Mouse (Mus musculus) T-cell, adult 2 months (primary cell): ENCODE measurements around the gene Hnrnpll.
A peak's percentile ranks its signal among the peaks of the same experiment; 100 is the strongest.
"Not testable (repeated sequence)": the region's sequence is repeated elsewhere in the genome, so short reads cannot be mapped to it uniquely, and the experiment has no call there.

Source experiments
- DNase-seq: peaks from one replicate; pipeline ENCODE4 v3.0.0; 2022; ENCODE audit warnings: low spot score

The Hnrnpll gene

DNA sequence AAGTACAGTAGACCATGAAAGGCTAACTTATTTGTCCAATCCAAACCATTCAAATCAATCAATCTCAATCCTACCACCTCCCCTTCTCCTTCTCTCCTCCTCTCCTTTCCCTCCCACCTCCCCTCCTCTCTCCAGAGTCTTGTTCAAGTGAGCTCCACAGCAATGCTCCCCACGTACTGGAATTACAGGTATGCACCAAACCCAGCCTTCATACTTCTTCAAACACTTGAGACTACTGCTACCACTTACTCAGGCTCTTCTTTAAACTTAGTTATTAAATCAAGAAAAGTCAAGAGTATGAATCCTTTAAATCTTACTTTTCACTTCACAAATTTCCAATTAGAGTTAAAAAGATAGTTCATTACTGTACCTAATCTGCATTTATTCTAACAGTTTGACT lies 3.6 kb downstream of the Hnrnpll start:
- no peak for DNase-seq

DNA sequence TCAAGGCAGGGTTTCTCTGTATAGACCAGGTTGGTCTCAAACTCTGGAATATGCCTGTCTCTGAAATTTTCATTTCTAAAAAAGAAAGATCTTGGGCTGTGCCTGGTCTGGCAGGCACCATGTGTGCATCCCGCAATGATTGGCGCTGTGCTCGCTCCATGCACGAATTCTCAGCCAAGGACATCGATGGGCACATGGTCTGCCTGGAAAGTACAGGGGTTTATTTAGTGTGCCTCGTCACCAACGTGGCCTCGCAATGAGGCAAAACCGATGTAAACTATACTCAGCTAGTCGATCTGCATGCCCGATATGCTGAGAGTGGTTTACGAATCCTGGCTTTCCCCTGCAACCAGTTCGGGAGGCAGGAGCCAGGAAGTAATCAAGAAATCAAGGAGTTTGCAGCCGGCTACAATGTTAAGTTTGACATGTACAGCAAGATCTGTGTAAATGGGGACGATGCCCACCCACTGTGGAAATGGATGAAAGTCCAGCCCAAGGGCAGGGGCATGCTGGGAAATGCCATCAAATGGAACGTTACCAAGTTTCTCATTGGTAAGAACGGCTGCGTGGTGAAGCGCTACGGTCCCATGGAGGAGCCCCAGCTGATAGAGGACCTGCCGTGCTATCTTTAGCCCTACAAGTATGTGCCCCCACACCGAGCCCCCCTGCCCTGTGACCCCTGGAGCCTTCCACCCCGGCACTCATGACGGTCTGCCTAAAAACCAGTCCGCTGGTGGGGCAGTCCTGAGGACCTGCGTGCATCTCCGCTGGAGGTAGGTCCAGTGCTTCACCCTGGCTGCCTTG lies 8.0 kb downstream of the Hnrnpll start:
- DNase-seq, result no peak

DNA sequence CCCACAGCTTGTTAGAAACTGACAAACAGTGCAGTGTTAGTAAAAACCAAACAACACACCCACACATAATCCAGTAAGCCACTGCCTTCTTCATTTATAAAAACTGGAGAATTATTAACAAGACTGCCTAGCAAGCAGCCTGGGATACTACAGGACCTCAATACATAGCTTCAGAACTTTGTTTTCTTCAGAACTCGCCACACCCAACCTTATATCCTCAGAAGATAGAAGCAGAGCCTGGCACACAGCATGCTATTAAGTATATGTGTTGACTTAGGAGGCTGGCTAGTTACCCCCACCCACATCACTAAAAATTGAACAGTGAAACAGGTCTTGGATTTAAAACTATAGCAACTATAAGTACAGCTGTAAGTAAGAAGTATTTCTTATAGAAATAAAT lies 10.5 kb downstream of the Hnrnpll start:
- DNase-seq, result no peak

DNA sequence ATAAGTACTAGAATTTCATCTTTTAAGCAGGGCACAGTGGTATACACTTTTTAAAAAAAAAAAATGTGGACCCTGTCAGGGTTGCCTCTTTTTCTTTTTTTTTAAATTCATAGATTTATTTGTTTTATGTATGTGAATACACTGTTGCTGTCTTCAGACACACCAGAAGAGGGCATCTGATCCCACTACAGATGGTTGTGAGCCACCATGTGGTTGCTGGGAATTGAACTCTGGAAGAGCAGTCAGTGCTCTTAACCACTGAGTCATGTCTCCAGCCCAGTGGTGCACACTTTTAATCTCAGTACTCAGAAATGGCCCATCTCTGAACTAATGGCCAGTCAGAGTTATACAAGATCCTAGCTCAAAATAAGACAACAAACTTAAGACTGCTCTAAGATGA lies 12.8 kb downstream of the Hnrnpll start:
- DNase-seq, result not testable (repeated sequence)

DNA sequence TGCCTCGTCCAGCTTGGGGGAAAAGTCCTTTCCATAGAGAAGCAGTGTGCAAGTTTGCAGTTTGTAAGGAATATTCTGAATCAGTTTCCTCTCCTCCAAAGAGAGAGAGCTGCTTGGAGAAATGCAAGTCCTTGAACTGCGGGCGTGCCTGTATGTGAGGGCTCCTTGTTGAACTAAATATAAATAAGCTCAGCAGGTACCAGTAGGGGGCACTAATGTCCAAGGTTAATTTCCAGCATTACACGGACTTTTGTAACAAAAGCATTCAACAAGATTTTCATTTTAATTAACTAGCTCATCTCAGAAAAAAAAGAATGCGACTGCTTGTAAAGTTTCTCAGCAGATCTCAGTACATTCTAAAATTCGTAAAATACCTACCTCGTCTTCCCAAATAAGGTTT lies 13.9 kb downstream of the Hnrnpll start:
- DNase-seq, result peak; percentile 70

DNA sequence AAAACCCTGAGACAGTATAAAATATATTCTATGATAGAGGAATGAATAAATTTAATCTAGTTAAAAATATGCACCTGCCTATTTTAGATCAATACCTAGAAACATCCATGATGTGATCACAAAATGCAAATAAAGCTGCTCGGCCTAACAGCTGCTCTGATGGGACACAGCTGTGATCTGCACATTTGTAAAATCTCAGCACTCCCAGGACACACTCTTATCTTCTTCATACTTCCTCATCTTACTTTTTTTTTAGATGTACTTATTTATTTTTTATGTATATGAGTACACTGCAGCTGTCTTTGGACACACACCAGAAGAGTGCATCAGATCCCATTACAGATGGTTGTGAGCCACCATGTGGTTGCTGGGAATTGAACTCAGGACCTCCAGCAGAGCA lies 20.4 kb downstream of the Hnrnpll start:
- DNase-seq, result no peak

DNA sequence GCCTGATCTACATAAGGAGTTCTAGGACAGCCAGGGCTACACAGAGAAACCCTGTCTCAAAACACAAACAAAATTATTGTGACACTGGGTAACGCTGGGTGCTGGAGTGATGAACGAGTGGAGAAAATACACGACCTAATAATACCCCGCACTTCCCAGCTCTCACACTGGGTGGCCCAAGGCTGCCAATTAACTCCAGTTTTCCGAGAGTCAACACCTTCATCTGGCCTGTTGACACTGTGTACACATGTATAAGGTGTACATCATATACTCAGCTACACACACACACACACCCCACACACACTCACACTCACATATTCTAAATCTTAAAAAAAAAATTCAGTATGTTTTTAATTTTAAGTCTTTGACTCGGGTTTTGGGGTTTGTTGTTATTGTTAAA lies 33.5 kb downstream of the Hnrnpll start:
- DNase-seq, result no peak

DNA sequence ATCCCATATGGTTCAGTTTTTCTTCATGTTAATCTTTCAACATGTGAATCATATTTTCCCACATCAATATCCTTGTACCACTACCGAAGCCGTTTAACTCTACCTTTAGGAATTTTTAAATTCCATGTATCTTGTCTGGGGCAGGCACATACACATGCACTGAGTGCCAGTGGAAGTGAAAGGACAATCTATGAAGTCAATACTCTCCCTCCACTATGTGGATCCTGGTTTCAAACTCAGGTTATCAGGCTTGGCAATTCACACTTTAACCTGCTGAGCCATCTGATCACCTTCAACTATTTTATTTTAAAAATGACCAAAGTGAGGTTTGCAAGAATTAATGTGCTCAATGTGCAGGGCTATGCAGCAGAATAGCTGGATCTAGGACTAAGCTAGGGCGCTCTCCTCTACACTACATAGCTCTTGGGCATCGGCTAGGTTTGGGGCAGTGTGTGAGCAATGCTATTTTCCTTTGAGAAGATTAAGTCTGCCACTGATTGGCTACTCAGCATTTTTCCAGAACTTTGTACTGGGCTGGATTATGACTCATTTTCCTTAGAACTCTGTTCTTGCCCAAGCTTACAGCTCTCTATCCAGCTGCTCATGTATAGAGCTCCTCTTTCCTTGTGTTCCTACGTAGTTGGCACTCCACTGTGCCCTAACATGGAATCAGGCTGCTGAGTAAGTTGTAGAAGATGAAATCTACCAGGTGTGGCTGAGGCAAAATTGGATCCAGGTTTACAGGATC lies 35.8 kb downstream of the Hnrnpll start:
- DNase-seq, result no peak

DNA sequence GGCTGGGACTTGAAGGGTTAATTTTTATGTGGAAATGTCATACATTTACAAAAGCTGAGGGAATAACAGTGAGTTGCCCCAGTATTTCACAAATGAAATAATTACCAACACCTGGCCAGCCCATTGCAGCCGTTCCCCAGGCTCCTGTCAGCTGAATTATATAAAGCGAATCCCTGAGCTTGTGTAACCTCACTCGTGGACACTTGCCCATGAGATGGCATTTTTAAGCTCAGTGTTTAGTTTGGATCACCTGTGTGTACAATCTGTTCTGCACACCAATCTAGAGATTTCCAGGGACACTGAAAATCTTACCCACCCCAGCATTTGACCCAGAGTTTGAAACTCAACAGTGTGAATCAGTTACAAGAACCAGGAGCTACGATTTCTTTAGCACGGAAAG lies 40.0 kb downstream of the Hnrnpll start:
- DNase-seq, result no peak

DNA sequence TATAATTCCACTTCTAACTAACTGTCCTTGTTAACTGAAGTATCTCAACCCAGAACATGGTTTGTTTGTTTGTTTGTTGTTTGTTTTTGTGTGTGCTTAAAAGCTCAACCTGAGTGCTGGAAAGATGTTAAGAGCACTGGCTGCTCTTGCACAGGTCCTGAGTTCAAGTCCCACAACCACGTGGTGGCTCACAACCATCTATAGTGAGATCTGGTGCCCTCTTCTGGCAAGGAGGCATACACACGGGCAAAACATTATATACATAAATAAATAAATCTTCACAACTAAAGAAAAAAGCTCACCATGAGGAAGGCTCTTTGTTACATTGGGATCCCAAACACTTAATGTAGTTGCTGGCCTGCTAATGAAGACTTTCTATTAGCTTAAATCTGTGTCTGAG lies 41.6 kb downstream of the Hnrnpll start:
- DNase-seq, result no peak

DNA sequence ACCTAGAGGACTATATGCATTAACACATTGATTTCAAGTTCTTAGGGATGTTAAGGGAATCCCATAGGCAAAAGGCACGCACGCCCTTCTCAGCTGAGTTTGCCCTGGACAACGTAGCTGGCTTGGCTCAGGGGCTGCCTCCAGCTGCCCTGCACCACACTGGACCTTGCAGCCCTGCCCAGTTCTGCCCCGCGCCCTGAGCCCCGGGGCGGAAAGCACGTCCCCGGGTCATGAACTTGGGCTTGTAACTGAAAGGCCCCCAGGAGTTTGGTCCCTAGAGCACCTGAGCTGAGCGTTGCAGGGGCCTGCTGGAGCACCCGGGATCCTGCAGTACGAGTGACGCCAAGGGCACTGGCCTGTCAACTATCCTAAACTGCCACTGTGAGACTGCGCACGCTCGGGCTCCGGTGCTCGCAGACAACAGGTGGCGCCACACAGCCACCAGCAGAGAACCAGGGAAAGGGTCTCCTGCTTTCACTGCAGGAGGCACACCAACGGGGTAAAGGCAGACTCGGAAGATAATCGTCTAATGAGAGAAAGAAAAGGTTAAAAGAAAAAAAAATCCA lies 43.1 kb downstream of the Hnrnpll start:
- no peak for DNase-seq

DNA sequence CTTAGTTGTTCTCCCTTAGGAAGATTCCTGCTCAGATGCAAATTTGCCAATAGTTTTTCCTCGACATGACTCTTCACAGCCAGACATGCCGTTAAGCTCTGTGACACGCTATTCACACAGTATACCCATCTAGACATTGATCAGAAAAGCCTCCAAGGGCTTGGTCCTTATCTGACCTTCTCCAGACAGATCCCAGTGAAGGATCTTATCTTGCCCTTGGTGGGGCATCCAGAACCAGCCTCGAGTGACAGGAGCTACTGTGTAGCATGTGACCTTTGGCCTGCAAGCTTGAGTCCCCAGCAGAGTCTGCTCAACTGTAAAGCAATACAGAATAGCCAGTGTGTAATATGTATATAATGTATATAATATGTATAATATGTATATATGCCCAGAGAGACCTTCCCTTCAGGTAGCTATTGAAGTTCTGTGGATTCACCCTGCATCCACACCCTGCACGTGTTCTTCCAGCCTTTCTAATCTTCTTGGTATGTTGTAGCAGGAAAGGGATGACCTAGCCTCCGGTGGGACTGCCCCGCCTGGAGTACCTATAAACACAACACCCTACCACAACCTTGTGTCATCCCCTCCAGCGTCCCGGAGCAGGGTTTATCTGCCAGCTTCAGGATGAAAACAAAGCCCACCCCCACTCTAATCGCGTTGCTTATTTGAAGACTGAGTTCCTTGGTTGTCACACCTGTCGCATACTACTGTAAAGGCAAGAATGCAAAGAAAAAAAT lies 43.7 kb downstream of the Hnrnpll start:
- no peak for DNase-seq

DNA sequence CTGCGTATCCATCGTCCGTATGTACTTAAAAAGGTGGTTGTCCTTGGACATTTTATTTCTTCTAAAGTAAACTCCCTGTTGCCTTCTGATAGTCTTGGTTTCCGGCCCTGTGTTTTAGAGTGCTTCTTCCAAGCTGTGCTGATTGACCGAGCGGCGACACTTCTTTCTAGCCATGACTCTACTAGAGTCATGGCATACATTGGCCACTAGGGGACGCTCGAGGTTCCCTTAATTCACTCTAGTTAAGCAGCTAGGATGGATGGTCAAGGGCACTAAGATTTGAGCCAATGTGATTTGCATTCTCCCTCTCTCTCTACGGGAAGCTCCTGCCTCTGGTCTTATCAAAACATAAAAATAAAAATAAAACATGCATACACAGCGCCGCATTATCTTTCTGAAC lies 44.7 kb downstream of the Hnrnpll start:
- DNase-seq, result peak; percentile 28

DNA sequence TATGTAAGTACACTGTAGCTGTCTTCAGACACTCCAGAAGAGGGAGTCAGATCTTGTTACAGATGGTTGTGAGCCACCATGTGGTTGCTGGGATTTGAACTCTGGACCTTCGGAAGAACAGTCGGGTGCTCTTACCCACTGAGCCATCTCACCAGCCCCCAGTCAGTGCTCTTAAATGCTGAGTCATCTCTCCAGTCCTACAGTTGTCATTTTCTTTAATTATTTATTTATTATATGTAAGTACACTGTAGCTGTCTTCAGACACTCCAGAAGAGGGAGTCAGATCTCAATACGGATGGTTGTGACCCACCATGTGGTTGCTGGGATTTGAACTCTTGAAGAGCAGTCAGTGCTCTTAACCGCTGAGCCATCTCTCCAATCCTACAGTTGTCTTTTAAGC lies 45.7 kb downstream of the Hnrnpll start:
- not testable (repeated sequence) for DNase-seq

DNA sequence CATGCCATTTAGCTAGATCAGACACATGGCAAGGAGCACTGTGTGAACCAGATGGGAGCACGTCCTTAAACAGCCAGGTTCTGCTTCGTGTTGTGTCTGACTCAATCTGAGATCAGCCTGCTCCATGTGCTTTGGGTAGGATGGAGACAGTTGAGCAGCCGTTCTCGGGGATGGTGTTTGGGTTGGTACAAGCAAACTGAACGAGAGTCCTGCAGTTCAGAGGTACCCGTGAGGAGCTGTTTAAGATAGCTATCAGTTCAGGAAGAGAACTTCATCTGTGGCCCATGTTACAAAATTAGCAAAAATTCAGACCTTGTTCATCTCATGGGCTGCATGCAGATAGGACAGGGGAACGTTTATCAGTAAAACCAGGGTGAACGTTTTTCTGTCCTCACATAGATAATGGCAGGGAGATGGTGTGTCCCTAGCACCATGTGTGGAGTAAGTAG lies 47.7 kb downstream of the Hnrnpll start:
- DNase-seq, result no peak

DNA sequence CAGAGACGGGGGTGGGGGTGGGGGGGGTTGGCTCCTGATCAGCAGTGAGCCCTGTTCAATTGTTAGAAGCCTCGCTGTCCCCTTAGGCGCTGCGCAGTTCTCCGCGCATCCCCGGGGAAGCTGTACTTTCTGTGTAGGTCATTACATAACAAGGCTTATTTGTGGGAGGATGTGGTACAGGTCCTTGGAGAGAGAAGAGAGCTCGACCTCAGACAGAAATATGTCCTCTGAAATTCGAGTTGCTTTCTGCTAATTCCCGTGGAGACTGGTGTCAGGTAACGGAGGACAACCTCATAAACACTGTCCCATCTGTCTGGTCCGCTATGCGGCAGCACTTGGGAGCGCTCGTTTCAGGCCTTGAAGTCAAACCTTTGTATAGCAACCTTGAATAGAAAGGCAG lies 52.2 kb downstream of the Hnrnpll start:
- no peak for DNase-seq

DNA sequence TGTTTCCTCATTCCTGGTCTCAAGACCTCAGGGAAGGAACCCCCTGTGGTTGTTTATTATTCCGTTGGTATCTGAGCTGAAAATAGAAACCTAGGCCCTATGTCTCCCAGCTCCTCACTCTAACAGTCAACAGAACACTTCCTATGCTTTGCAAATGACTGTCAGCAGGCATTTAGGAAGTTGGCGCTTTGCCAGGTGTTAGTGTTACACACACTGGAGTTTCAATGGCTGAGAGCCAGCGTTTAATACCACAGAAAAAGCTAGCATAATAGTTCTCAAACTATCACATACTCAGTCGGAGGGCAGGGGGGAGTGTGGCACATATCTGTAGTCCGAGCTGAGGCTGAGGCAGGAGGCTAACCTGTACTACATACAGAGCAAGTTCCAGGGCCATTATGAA lies 53.3 kb downstream of the Hnrnpll start:
- DNase-seq, result no peak

DNA sequence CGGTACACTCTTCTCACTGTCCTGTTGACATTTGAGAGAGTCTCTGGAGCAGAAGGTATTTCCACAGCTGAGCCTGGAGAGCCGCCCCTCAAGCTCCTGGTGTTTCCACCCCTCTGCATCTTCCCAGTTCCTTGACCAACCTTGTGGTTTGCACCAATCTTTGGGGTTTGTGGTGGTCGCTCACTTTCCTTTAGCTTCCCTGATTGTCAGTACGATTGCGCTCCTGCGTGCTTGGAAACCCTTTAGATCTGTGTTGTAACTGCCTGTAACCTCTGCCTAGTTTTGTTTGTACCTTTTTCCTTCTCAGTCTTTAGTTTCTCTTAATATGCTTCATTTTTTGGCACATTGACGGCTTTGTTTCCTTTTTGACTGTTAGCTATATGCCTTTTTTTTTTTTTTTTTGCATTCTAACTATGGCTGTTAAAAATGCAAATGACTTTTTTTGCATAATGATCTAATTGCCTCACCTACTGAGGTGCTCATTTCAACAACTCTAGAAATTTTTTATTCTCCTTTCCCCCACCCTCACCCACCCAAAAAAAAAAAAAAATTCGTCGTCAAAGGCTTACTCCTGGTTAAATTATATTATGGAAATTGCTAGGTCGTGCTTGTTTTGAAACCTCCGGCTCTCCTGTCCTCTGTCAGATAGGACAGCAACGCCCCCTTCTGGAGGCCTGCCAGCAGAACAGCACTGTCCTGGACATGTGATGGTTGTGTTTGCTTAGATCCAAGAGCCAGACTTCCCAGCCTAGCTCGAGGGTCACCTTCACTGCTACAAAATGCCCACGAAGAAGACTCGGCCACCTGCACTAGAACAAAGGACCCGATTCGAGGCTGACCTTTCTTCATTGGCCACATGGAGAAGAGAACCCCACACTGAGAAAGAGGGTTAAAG lies 57.5 kb downstream of the Hnrnpll start:
- peak; percentile 60 for DNase-seq

DNA sequence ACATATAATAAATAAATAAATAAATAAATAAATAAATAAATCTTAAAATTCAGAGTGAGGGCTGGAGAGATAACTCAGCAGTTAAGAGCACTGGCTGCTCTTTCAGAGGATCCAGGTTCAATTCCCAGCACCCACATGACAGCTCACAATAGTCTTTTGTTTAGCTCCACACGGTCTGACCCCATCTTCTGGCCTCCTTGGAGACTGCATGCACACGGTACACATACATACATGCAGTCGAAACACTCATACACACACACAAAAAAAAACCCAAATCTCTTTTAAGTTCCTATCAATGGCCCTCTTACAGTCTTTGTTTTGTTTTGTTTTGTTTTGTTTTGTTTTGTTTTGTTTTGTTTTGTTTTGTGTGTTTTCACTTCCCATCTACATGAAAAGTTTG lies 58.3 kb downstream of the Hnrnpll start:
- DNase-seq, result not testable (repeated sequence)

DNA sequence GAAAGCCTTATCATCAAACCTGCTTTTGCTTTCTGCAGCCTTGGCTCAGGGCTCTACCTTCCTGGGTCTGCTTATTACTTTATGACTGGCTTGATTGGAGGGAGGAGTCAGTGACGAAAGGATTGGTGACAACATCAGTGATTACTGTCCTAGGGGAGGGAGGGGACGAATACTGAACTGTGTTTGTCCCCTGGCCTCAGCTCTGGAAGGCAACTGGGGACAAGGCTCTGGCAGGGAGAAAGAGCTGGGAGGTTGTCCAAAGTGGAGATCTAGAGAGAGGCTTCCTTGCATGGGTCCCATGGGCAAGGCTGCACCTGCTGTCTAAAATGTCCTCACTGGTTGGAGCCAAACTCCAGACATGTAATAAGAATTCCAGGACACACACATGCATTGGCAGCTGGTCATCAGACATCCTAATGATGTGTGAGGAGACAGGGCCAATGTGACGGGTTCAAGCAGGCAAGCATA lies 59.7 kb downstream of the Hnrnpll start:
- no peak for DNase-seq

DNA sequence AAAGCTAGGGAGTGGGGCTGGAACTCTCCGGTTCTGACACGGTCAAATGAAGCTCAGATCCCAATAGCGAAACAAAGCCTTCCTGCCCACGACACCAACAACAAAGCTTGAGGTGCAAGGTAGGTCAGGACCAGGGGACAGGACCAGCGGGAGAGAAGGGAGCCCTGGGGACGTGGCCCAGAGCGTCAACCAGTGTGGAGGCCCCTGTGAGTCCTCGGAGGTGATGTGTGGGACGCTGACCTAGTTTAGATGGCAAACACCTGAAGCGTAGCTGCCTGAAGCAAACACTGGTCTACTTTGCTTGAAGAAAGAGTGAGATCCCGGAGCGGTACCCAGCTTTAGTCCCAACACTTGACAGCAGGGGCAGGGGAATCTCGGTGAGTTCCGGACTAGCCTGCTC lies 62.5 kb downstream of the Hnrnpll start:
- DNase-seq, result no peak
